Mouse (Mus musculus) lung, adult 18-20 months (tissue): Measurements from ENCODE around the gene Entpd1.

Experiments used
- DNase-seq, 2 experiments: peaks; one replicate each; pipeline ENCODE4 v3.0.0; 2022; ENCODE audit warnings: mixed read lengths in 2 of 2

Gene Entpd1

GRCm38 (mm10) chr19:40726614-40727013, 114.4 kb downstream of the Entpd1 start:
- no peak for DNase-seq

GRCm38 (mm10) chr19:40728213-40728612, 116.0 kb downstream of the Entpd1 start:
- no peak for DNase-seq

GRCm38 (mm10) chr19:40728732-40729420, 116.7 kb downstream of the Entpd1 start:
- no peak for DNase-seq

GRCm38 (mm10) chr19:40733409-40733808, 121.2 kb downstream of the Entpd1 start:
- no peak for DNase-seq

GRCm38 (mm10) chr19:40733849-40734248, 121.7 kb downstream of the Entpd1 start:
- no peak for DNase-seq

GRCm38 (mm10) chr19:40736680-40737512, 124.7 kb downstream of the Entpd1 start:
- DNase-seq, result peak; percentile 53 to 72

GRCm38 (mm10) chr19:40737613-40738012, 125.4 kb downstream of the Entpd1 start:
- no peak for DNase-seq

GRCm38 (mm10) chr19:40738683-40739324, 126.6 kb downstream of the Entpd1 start:
- no peak for DNase-seq

GRCm38 (mm10) chr19:40746603-40747002, 134.4 kb downstream of the Entpd1 start:
- no peak for DNase-seq

GRCm38 (mm10) chr19:40748559-40748958, 136.4 kb downstream of the Entpd1 start, which contains the start of gene Cc2d2b:
Gene Cc2d2b, plus strand, starts transcription at chr19:40748753.
- no peak for DNase-seq

- peak; percentile 63 to 64 for DNase-seq
These were observed 142.1 kb downstream of the Entpd1 start for GRCm38 (mm10) chr19:40754311-40754710.

- DNase-seq, result no peak
These were observed 147.9 kb downstream of the Entpd1 start for GRCm38 (mm10) chr19:40760071-40760470.

GRCm38 (mm10) chr19:40762023-40762759, 150.0 kb downstream of the Entpd1 start:
- peak; percentile 26 to 35 for DNase-seq

- DNase-seq, result peak in 1 of 2 experiments; percentile 46
These were observed 155.0 kb downstream of the Entpd1 start for GRCm38 (mm10) chr19:40767189-40767588.

- no peak for DNase-seq
These were observed 157.2 kb downstream of the Entpd1 start for GRCm38 (mm10) chr19:40769341-40769770.

GRCm38 (mm10) chr19:40788004-40788714, 176.0 kb downstream of the Entpd1 start:
- no peak for DNase-seq

- no peak for DNase-seq
These were observed 176.5 kb downstream of the Entpd1 start for GRCm38 (mm10) chr19:40788715-40789084.
